Mouse (Mus musculus): ENCODE measurements around the gene Abca6.

Gene Abca6

GRCm38 (mm10) chr11:110195310-110195709 lies 56.3 kb downstream of the Abca6 start:
- no peak for DNase-seq

GRCm38 (mm10) chr11:110171212-110171611 lies 80.4 kb downstream of the Abca6 start:
- no peak for DNase-seq

DNA sequence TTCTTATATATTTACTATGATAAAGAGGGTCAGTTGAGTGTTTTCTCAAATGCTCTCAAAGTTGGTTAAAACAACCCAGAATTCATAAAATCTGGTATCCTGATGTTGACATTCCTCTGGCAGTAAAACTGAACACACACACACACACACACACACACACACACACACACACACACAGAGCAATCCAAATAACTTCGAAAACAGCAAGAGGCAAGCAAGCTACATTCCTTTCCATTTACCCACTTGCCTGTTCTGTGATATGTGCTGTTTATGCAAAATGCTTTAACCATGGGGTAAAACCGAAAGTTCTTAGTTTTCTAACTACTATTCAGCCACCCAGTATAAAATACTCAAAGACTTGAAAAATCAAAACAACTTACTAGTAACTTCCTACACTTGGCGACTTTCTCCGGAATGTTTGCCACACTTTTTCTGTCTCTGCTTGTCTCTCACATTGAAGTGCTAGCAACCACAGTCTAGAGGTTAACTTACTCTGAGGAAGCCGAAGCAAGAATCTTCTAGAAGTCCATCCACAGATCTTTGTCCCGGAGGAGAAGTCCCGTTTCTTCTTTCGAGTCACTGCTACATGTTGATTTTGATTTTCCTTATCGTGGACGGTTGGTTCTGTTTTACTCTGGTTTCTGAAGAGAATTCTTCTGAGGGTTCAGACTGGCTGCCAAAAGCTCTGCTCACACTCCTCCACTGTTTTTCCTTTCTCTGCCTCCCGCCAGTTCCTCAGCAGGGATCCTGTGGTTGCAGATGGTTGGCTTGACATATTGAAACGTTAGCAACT lies 83.9 kb downstream of the Abca6 start, which contains the start of gene Abca9:
Abca9 (minus strand) TSS at position 738 of the 793 bp plus-strand sequence.
- peak; percentile 21 for DNase-seq

DNA sequence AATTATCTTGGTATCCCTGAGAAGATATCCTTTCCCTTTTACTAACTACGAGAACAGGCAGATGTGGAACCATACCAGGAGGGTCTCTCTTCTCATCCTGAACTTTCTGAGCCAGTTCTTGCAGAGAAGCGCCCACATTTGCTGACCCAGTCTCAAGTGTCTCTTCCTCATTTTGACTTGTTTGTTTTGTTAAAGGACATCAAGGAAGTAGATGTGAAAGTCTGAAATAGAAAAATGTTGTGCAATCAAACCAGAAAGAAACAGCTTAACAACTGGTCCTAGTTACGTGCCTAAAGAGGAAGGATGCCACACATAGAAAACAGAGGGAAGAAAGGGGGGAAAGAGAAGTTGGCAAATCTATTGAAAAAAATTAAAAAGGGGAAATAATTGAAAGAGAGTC lies 85.8 kb downstream of the Abca6 start:
- DNase-seq = no peak

DNA sequence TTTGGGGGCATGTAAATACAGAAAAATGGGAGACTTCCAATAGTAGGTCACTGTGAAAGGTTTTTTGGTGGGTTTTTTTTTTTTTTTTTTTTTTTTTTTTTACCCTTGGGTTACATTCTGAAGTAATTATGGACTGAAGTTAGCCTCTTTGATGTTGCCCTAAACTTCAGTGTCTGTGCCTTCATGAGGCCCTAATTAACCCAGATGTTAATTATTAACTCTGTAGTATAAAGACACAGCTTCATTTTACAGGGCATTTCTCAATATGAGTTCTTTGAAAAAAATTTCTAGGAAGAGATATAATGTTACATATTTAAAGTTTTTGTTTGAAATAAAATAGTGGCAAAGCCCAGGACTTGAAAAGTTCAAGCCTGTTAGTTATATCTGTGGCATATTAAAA lies 86.2 kb downstream of the Abca6 start:
- peak; percentile 15 for DNase-seq

DNA sequence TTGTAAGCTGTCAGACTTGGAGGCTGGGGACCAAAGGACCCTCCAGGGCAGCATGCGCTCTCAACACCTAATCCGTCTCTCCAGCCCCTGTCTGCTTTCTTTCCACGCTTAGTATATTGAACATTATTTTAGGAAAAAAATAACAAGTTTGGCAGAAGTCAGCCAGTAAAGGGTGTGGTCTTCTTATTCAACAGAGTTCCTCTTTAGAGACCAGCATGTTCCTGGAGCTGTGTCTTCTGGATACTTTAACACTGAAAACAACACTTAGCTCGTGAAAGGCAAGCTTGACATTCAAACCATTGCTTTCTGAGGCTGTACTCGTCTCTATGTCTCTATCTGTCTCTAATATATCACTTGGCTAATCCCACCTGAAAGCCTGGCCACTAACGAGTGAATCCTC lies 94.5 kb downstream of the Abca6 start:
- no peak for DNase-seq

- DNase-seq = no peak
These were observed 95.6 kb downstream of the Abca6 start for GRCm38 (mm10) chr11:110155985-110156384.

GRCm38 (mm10) chr11:110147640-110148039 lies 103.9 kb downstream of the Abca6 start:
- DNase-seq = no peak

DNA sequence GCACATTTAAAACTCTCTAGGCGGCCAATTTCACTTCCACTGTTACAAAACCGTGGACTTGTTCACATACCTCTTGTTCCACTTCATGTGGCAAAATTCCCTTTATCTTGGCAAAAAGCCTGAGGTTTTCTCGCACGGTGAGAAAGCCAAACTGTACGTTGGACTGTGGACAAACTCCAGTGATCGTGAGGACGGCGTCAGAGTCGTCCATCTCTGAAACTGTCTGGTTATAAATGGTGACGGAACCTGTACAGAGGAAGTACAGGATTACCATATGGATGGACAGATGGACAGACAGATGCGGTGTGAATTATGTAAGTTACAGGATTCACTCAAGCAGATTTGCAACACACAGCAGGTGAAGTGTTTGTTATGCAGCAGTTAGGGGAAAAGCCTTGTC lies 106.2 kb downstream of the Abca6 start:
- no peak for DNase-seq

GRCm38 (mm10) chr11:110130760-110131159 lies 120.8 kb downstream of the Abca6 start:
- no peak for DNase-seq

Data from retina, postnatal 1 day (tissue).